Mouse (Mus musculus) limb, embryonic 11.5 days (tissue): ENCODE data around the gene Polr2j. TPM values are rescaled to one million over a fixed set of nuclear protein-coding genes. Genes with fewer than 3 reads are reported as not detected.
A peak's percentile ranks its signal among the peaks of the same experiment; 100 is the strongest.

Source experiments
- ATAC-seq: fragments of 200-750 bp; cut with Nextera tagmentation; 2 replicates; pipeline ENCODE4 v1.8.0; 2017; ENCODE audit warnings: low read depth; ENCODE audit not compliant: insufficient number of reproducible peaks, low FRiP score, low TSS enrichment
- DNase-seq: peaks from one replicate; pipeline ENCODE4 v3.0.0-alpha.2; 2015; ENCODE audit warnings: low spot score
- H3K27ac ChIP-seq: fragments of 300-500 bp; sonication (generic); replicated peaks from 2 replicates; pipeline ENCODE4 v1.5.1; 2014; ENCODE audit warnings: low read depth, mild to moderate bottlenecking, low read length
- H3K27me3 ChIP-seq: fragments of 300-500 bp; sonication (generic); 2 replicates; pipeline ENCODE4 v1.6.1; 2014; ENCODE audit warnings: mild to moderate bottlenecking, low read length, mixed read lengths; ENCODE audit not compliant: control insufficient read depth, insufficient read depth
- H3K36me3 ChIP-seq: fragments of 300-500 bp; sonication (generic); 2 replicates; pipeline ENCODE4 v1.6.1; 2014; ENCODE audit warnings: mild to moderate bottlenecking, low read length, moderate library complexity, mixed read lengths; ENCODE audit not compliant: control insufficient read depth, insufficient read depth
- H3K4me1 ChIP-seq: fragments of 300-500 bp; sonication (generic); 2 replicates; pipeline ENCODE4 v1.6.1; 2014; ENCODE audit warnings: low read length, mixed read lengths; ENCODE audit not compliant: control insufficient read depth, insufficient read depth
- H3K4me2 ChIP-seq: fragments of 300-500 bp; sonication (generic); 2 replicates; pipeline ENCODE4 v1.6.1; 2014; ENCODE audit warnings: low read depth, mild to moderate bottlenecking, moderate library complexity; ENCODE audit not compliant: severe bottlenecking
- H3K4me3 ChIP-seq: fragments of 300-500 bp; sonication (generic); 2 replicates; pipeline ENCODE4 v1.5.1; 2014; ENCODE audit warnings: low read depth, low read length
- H3K9ac ChIP-seq: fragments of 300-500 bp; sonication (generic); 2 replicates; pipeline ENCODE4 v1.6.1; 2014; ENCODE audit warnings: mild to moderate bottlenecking, low read length
- H3K9me3 ChIP-seq: fragments of 300-500 bp; sonication (generic); 2 replicates; pipeline ENCODE4 v1.6.1; 2016; ENCODE audit warnings: low read length; ENCODE audit not compliant: control insufficient read depth
- WGBS: fragments of 180-500 bp; shearing (Covaris S2); extraction: QIAGEN DNeasy Blood & Tissue Kit; methylation state at CpG from one replicate; pipeline ENCODE4 v1.1.7; 2014; 5-methylcytosine and 5-hydroxymethylcytosine counted together
- polyA plus RNA-seq: library from polyadenylated mRNA; unstranded; fragments of >200 nt; fragmentation: Nextera tagmentation; extraction: Ambion mirVana; gene quantifications from 2 replicates; pipeline ENCODE4 v1.2.1, GENCODE M21; 2014

Polr2j gene
- polyA plus RNA-seq, 1 experiment from 2014 or later: 281 TPM

- Histone ChIP-seq H3K27me3 (peaks cover 11% of the 10 kb centered on the region), H3K9ac (no peak overlapping the region), H3K9me3 (no peaks in the 10 kb centered on the region), H3K27ac (no peak overlapping the region), H3K4me1 (peaks cover 10% of the 10 kb centered on the region), H3K36me3 (no peaks in the 10 kb centered on the region), H3K4me3 (no peak overlapping the region), H3K4me2 (no peak overlapping the region)
- 79% methylated on average over 4 of the region's 4 CpGs for WGBS
- ATAC-seq (no peak), DNase-seq (no peak)
These were observed 34.1 kb upstream of the Polr2j start for GRCm38 (mm10) chr5:136082345-136082744.

GRCm38 (mm10) chr5:136083669-136084107, 32.7 kb upstream of the Polr2j start, which contains the start of gene Rasa4:
Gene Rasa4, plus strand, starts transcription at chr5:136083916.
- no peak within 1 kb of the TSS; the same call in 1 of the 2 replicates for H3K9ac ChIP-seq
- ATAC-seq (peak; percentile 95), DNase-seq (peak; percentile 92)
- WGBS: under 1% methylated on average over 27 of the region's 28 CpGs
- H3K4me1 ChIP-seq: peaks cover 10% of the 10 kb centered on the region
- no peaks in the 10 kb centered on the region for H3K9me3 ChIP-seq
- H3K4me2 ChIP-seq: peak within 1 kb of the TSS; percentile 53
- no peak within 1 kb of the TSS for H3K27ac ChIP-seq
- H3K27me3 ChIP-seq: peaks cover 11% of the 10 kb centered on the region
- H3K4me3 ChIP-seq: peak within 1 kb of the TSS; percentile 31
- no peaks in the 10 kb centered on the region for H3K36me3 ChIP-seq

GRCm38 (mm10) chr5:136084144-136084881, 32.1 kb upstream of the Polr2j start:
- under 1% methylated on average over 23 of the region's 23 CpGs for WGBS
- H3K4me1 ChIP-seq: peaks cover 10% of the 10 kb centered on the region
- H3K36me3 ChIP-seq: no peaks in the 10 kb centered on the region
- peak overlapping the region; percentile 53 for H3K4me2 ChIP-seq
- H3K4me3 ChIP-seq: peak overlapping the region; percentile 31
- no peak overlapping the region; the same call in 1 of the 2 replicates for H3K9ac ChIP-seq
- peak; percentile 41; the same call in 1 of the 2 replicates for ATAC-seq
- peaks cover 13% of the 10 kb centered on the region for H3K27me3 ChIP-seq
- H3K27ac ChIP-seq: no peak overlapping the region
- DNase-seq: no peak
- H3K9me3 ChIP-seq: no peaks in the 10 kb centered on the region

- ATAC-seq: no peak
- Histone ChIP-seq H3K9me3 (no peaks in the 10 kb centered on the region), H3K9ac (no peak overlapping the region), H3K4me3 (peak overlapping the region; percentile 31; the same call in 1 of the 2 replicates), H3K4me1 (peaks cover 10% of the 10 kb centered on the region), H3K36me3 (no peaks in the 10 kb centered on the region), H3K27me3 (peaks cover 14% of the 10 kb centered on the region), H3K27ac (no peak overlapping the region), H3K4me2 (peak overlapping the region; percentile 53)
- 7% methylated on average over 20 of the region's 21 CpGs for WGBS
- peak; percentile 54 for DNase-seq
These were observed 31.4 kb upstream of the Polr2j start for GRCm38 (mm10) chr5:136084891-136085651.

- Histone ChIP-seq H3K9ac (no peak overlapping the region), H3K4me1 (peaks cover 10% of the 10 kb centered on the region), H3K4me2 (no peak overlapping the region), H3K36me3 (no peaks in the 10 kb centered on the region), H3K27ac (no peak overlapping the region), H3K27me3 (peaks cover 14% of the 10 kb centered on the region), H3K9me3 (no peaks in the 10 kb centered on the region), H3K4me3 (no peak overlapping the region)
- ATAC-seq (no peak), DNase-seq (no peak)
- WGBS: 87% methylated on average over 8 of the region's 8 CpGs
These were observed 30.1 kb upstream of the Polr2j start for GRCm38 (mm10) chr5:136086290-136086689.

DNA sequence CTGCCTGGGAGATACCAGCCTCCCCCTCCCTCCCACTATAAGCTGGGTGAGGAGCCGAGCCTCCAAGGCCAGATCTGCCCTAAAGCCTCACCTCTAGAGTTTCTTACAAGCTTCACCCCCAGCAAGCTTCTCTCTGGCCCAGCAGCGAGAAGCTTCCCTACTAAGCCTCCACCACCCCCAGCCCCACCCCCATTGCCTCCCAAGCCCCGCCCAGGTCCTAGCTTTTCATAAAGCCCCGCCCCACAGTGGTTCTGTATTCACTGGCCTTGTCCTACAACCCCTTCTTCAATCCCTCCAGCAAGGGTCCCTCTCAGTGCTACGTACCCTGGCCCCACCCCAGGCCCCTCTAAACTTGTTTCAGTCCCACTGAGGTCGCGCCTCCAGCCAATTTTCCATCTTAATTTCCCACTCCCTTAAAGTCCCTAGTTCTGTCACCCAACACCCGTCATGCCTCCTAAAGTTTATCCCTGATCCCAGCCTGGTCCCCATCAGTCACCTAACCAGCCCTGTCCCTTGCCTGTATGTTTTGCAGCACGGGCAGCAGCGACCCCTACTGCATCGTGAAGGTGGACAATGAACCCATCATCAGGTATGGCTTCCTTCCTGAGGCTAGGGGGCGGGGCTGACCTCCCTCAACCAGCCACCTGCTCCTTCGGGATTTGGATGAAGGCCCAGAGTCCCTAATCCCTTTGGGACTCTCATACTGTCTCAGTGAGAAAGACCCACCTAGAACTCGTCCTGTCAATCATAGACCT, 27.4 kb upstream of the Polr2j start:
- DNase-seq (no peak), ATAC-seq (no peak)
- Histone ChIP-seq H3K27me3 (peaks cover 14% of the 10 kb centered on the region), H3K4me2 (no peak overlapping the region), H3K4me3 (no peak overlapping the region), H3K27ac (no peak overlapping the region), H3K9me3 (no peaks in the 10 kb centered on the region; the same call in 1 of the 2 replicates), H3K4me1 (peaks cover 10% of the 10 kb centered on the region), H3K36me3 (no peaks in the 10 kb centered on the region), H3K9ac (no peak overlapping the region)
- WGBS: 14% methylated on average over 14 of the region's 14 CpGs

GRCm38 (mm10) chr5:136091927-136092326, 24.5 kb upstream of the Polr2j start:
- H3K9ac ChIP-seq: no peak overlapping the region
- no peaks in the 10 kb centered on the region for H3K36me3 ChIP-seq
- no peak overlapping the region for H3K4me3 ChIP-seq
- no peak overlapping the region for H3K4me2 ChIP-seq
- 72% methylated on average over 5 of the region's 5 CpGs for WGBS
- DNase-seq (no peak), ATAC-seq (no peak)
- H3K4me1 ChIP-seq: no peaks in the 10 kb centered on the region
- no peaks in the 10 kb centered on the region; the same call in 1 of the 2 replicates for H3K9me3 ChIP-seq
- H3K27ac ChIP-seq: no peak overlapping the region
- 0 out of 2 replicates have a peak, but pooled peaks cover 3% of the 10 kb centered on the region for H3K27me3 ChIP-seq
